Mouse (Mus musculus): ENCODE measurements around the gene Ear1.
"Not testable (repeated sequence)": the region's sequence is repeated elsewhere in the genome, so short reads cannot be mapped to it uniquely, and the experiment has no call there.

DNA sequence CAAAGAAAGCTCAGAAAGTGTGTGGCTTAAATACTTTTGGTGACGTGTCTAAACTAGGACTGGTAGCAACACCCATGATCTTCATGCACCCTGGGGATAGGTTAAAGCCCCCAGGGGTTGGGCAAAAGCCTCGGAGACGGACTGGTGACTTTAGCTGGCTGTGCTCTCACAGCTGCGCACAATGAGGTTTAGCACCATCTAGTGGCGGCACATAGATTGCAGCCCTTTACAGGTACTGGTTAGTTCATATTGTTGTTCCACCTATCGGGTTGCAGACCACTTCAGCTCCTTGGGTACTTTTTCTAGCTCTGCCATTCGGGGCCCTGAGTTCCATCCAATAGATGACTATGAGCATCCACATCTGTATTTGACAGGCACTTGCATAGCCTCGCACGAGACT, 62.9 kb downstream of the Ear1 start:
- TF ChIP-seq MAX (IDR thresholded peaks at IDR 0.05; ENCODE audit: low read length); EP300 (IDR thresholded peaks at IDR 0.05; ENCODE audit: low read depth in 1 of 2, low read length in 2 of 2); E2F4 (IDR thresholded peaks at IDR 0.05; ENCODE audit: borderline replicate concordance, low read depth, low read length): not testable (repeated sequence)
